Mouse (Mus musculus): Measurements from ENCODE around the gene Tssc4. TPM values are rescaled to one million over a fixed set of nuclear protein-coding genes. Genes with fewer than 3 reads are reported as not detected.
A peak's percentile ranks its signal among the peaks of the same experiment; 100 is the strongest.

The Tssc4 gene
- polyA plus RNA-seq, 1 experiment = 219 TPM

- peak overlapping the region; percentile 24 for H3K4me3 ChIP-seq (replicated peaks)
- TF ChIP-seq FLI1 (IDR thresholded peaks at IDR 0.05; ENCODE audit: low read length) = no peak
- TF ChIP-seq GATA1 (IDR thresholded peaks at IDR 0.05; ENCODE audit: borderline replicate concordance, low read length) = peak; percentile 51; the same call in 1 of the 3 replicates
- peaks cover 5% of the 10 kb centered on the region for H3K9me3 ChIP-seq
- peaks cover 25% of the 10 kb centered on the region for H3K36me3 ChIP-seq (replicated peaks; ENCODE audit: low read length)
- H3K27me3 ChIP-seq (replicated peaks) = peaks cover 6% of the 10 kb centered on the region
- H3K4me1 ChIP-seq = peaks cover 94% of the 10 kb centered on the region
These were observed 26.1 kb upstream of the Tssc4 start for GRCm38 (mm10) chr7:143042897-143043300.

GRCm38 (mm10) chr7:143044049-143044825, 24.8 kb upstream of the Tssc4 start:
- peaks cover 87% of the 10 kb centered on the region for H3K4me1 ChIP-seq
- H3K27me3 ChIP-seq (replicated peaks) = peaks cover 6% of the 10 kb centered on the region
- TF ChIP-seq FLI1 (IDR thresholded peaks at IDR 0.05; ENCODE audit: low read length) = no peak
- TF ChIP-seq GATA1 (IDR thresholded peaks at IDR 0.05; ENCODE audit: borderline replicate concordance, low read length) = no peak
- peaks cover 5% of the 10 kb centered on the region for H3K9me3 ChIP-seq
- no peak overlapping the region for H3K4me3 ChIP-seq (replicated peaks)
- peaks cover 25% of the 10 kb centered on the region for H3K36me3 ChIP-seq (replicated peaks; ENCODE audit: low read length)

- Histone ChIP-seq H3K36me3 (replicated peaks; ENCODE audit: low read length) (peaks cover 22% of the 10 kb centered on the region), H3K27me3 (replicated peaks) (peaks cover 6% of the 10 kb centered on the region), H3K4me1 (peaks cover 87% of the 10 kb centered on the region), H3K9me3 (peaks cover 5% of the 10 kb centered on the region), H3K4me3 (replicated peaks) (no peak overlapping the region)
- TF ChIP-seq GATA1 (IDR thresholded peaks at IDR 0.05; ENCODE audit: borderline replicate concordance, low read length) = no peak
- TF ChIP-seq FLI1 (IDR thresholded peaks at IDR 0.05; ENCODE audit: low read length) = no peak
These were observed 24.2 kb upstream of the Tssc4 start for GRCm38 (mm10) chr7:143044826-143045206.

GRCm38 (mm10) chr7:143046358-143046757, 22.7 kb upstream of the Tssc4 start:
- no peaks in the 10 kb centered on the region for H3K27me3 ChIP-seq (replicated peaks)
- no peak for TF ChIP-seq FLI1 (IDR thresholded peaks at IDR 0.05; ENCODE audit: low read length)
- TF ChIP-seq GATA1 (IDR thresholded peaks at IDR 0.05; ENCODE audit: borderline replicate concordance, low read length) = no peak
- H3K4me1 ChIP-seq = peaks cover 84% of the 10 kb centered on the region
- H3K4me3 ChIP-seq (replicated peaks) = peak overlapping the region; percentile 57
- peaks cover 5% of the 10 kb centered on the region for H3K9me3 ChIP-seq
- peaks cover 16% of the 10 kb centered on the region for H3K36me3 ChIP-seq (replicated peaks; ENCODE audit: low read length)

DNA sequence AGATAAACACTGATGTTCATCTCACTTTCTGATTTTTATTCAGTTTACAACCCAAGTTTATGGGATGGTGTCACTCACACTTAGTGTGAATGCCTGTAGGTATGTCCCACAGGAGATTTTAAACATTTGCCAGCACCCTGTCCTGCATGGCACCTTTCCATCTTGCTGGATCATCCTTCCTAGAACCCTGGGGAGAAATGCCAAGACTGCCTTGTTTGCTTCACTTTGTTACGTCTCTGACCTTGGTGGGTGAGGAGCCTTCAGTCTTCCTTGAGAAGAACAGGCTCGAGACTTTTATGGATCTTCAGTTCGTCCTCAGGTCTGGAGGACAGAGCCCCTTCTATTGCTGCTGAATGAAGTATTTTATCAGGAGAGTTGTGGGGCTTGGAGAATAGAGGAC, 19.7 kb upstream of the Tssc4 start:
- peaks cover 5% of the 10 kb centered on the region for H3K9me3 ChIP-seq
- H3K4me3 ChIP-seq (replicated peaks) = no peak overlapping the region
- no peak for TF ChIP-seq FLI1 (IDR thresholded peaks at IDR 0.05; ENCODE audit: low read length)
- TF ChIP-seq GATA1 (IDR thresholded peaks at IDR 0.05; ENCODE audit: borderline replicate concordance, low read length) = no peak
- H3K27me3 ChIP-seq (replicated peaks) = no peaks in the 10 kb centered on the region
- peaks cover 16% of the 10 kb centered on the region for H3K36me3 ChIP-seq (replicated peaks; ENCODE audit: low read length)
- peaks cover 71% of the 10 kb centered on the region for H3K4me1 ChIP-seq

- H3K27me3 ChIP-seq (replicated peaks) = no peaks in the 10 kb centered on the region
- peaks cover 18% of the 10 kb centered on the region for H3K36me3 ChIP-seq (replicated peaks; ENCODE audit: low read length)
- H3K9me3 ChIP-seq = no peaks in the 10 kb centered on the region
- peaks cover 73% of the 10 kb centered on the region for H3K4me1 ChIP-seq
- TF ChIP-seq GATA1 (IDR thresholded peaks at IDR 0.05; ENCODE audit: borderline replicate concordance, low read length) (no peak), FLI1 (IDR thresholded peaks at IDR 0.05; ENCODE audit: low read length) (no peak)
- H3K4me3 ChIP-seq (replicated peaks) = no peak overlapping the region
These were observed 18.9 kb upstream of the Tssc4 start for GRCm38 (mm10) chr7:143049841-143050816.

- Histone ChIP-seq H3K4me1 (peaks cover 74% of the 10 kb centered on the region), H3K27me3 (replicated peaks) (no peaks in the 10 kb centered on the region), H3K9me3 (no peaks in the 10 kb centered on the region), H3K4me3 (replicated peaks) (no peak overlapping the region), H3K36me3 (replicated peaks; ENCODE audit: low read length) (peaks cover 28% of the 10 kb centered on the region)
- TF ChIP-seq GATA1 (IDR thresholded peaks at IDR 0.05; ENCODE audit: borderline replicate concordance, low read length) = no peak
- TF ChIP-seq FLI1 (IDR thresholded peaks at IDR 0.05; ENCODE audit: low read length) = no peak
These were observed 17.7 kb upstream of the Tssc4 start for GRCm38 (mm10) chr7:143051316-143051715.

DNA sequence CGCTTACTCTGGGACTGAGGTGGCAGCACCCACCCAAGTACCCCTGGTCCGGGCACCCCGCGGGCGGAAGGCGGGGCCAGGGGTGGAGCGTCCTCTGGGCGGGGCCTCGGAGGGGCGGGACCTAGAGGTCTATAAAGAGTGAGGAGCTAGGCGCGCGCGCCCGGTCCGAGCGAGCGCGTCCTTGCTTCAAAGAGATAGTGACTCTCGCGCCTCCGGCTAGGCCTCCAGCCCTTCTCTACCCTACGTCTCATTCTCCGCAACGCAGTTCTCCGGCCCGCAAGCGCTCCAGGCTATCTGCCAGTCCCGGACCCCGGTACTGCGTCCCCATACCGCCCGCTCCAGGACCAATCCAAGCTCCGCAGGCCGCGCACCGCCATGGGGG, 16.4 kb upstream of the Tssc4 start, which contains the start of gene Cd81:
Gene Cd81 (plus strand): TSS at position 114 of the 382 bp plus-strand sequence.
- TF ChIP-seq GATA1 (IDR thresholded peaks at IDR 0.05; ENCODE audit: borderline replicate concordance, low read length) = no peak
- no peak for TF ChIP-seq FLI1 (IDR thresholded peaks at IDR 0.05; ENCODE audit: low read length)
- Histone ChIP-seq H3K27me3 (replicated peaks) (no peaks in the 10 kb centered on the region), H3K9me3 (no peaks in the 10 kb centered on the region), H3K36me3 (replicated peaks; ENCODE audit: low read length) (peaks cover 37% of the 10 kb centered on the region), H3K4me1 (peaks cover 77% of the 10 kb centered on the region), H3K4me3 (replicated peaks) (peak within 1 kb of the TSS; percentile 99)

DNA sequence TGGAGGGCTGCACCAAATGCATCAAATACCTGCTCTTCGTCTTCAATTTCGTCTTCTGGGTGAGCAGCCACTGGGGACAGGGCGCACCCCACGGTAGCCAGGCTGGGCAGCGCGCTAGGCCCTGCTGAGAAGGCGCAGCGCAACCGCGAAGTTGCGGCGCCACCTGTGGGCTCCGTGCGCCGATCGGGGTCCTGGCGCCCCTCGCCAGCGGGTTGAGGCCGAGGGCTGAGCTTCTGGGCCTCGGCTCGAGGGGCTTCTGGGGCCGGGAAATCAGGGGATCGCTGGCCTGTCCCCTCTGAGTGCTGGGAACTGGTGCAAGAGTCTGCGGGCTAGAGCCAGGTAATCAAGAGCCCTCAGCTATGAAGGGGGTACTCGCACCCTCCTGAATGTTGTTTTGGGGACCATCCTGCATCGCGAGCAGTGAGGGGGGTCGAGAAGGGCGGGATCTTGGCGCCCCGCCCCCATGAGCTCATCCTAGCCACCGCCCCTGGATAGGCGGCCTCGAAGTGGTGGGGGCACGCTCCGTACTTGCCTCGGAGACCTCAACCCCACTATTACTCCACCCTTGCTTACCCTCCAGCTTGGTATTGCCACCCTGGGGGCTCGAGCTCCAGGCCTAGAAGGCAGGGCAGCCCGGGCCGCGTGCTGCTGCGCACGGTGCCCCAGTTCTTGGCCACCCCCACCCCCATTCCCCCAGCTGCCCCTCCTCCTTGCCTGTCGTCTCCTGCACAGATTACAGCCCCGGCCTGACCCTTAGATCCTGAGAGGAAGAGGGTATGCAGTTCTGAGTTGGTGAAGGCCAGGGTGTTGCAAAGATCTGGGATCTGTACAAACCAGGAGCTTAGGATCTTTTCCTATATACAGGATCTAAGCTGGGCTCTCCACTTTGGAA, 15.8 kb upstream of the Tssc4 start:
- Histone ChIP-seq H3K4me1 (peaks cover 77% of the 10 kb centered on the region), H3K27me3 (replicated peaks) (no peaks in the 10 kb centered on the region), H3K36me3 (replicated peaks; ENCODE audit: low read length) (peaks cover 44% of the 10 kb centered on the region), H3K9me3 (no peaks in the 10 kb centered on the region), H3K4me3 (replicated peaks) (peak overlapping the region; percentile 99)
- TF ChIP-seq FLI1 (IDR thresholded peaks at IDR 0.05; ENCODE audit: low read length) (no peak), GATA1 (IDR thresholded peaks at IDR 0.05; ENCODE audit: borderline replicate concordance, low read length) (no peak)

Measured in megakaryocyte, embryonic 14.5 days (primary cell).